Mouse (Mus musculus): ENCODE data around the gene Vmn1r165. TPM values are rescaled to one million over a fixed set of nuclear protein-coding genes. Genes with fewer than 3 reads are reported as not detected.
"Not testable (repeated sequence)": the region's sequence is repeated elsewhere in the genome, so short reads cannot be mapped to it uniquely, and the experiment has no call there.

The Vmn1r165 gene
- total RNA-seq (2014; fragmentation: Nextera tagmentation): not detected in 2 replicates
- not detected in 2 replicates for total RNA-seq (2017)

DNA sequence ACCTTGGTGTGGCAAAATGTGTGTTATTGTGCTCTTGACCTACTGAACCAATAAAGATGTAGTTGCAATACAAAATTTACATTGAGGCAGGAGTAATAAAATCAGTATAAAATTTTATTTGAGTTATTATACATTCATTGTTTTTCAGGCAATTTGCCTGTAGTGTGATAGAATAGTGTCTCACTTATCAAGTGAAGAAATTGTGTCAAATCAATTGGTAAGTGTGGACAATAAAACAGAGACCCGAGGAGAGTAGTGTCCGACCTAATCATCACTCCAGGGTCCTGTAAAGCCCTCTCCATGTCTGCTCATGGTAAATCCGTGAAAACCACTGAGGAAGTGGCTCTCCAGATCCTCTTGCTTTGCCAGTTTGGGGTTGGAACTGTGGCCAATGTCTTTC is at the start of gene Vmn1r165:
Gene Vmn1r165 (plus strand): TSS at position 301 of the 400 bp plus-strand sequence.
- ATAC-seq (replicated peaks; ENCODE audit: low FRiP score, low TSS enrichment, poor library complexity, severe bottlenecking): not testable (repeated sequence)

DNA sequence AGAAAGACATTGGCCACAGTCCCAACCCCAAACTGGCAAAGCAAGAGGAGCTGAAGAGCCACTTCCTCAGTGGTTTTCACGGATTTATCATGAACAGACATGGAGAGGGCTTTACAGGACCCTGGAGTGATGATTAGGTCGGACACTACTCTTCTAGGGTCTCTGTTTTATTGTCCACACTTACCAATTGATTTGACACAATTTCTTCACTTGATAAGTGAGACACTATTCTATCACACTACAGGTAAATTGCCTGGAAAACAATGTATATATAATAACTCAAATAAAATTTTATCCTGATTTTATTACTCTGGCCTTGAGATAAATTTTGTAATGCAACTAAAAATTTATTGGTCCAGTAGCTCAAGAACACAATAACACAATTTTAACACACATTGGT is 34.5 kb downstream of the Vmn1r165 start, which contains the start of gene Vmn1r166:
Gene Vmn1r166 (minus strand): TSS at position 101 of the 400 bp plus-strand sequence.
- ATAC-seq (replicated peaks; ENCODE audit: low FRiP score, low TSS enrichment, poor library complexity, severe bottlenecking): not testable (repeated sequence)

Other genes starting within 250 kb of the Vmn1r165 start
- gene Gm4214, start 232.7 kb upstream of the Vmn1r165 start, total RNA-seq (2014; fragmentation: Nextera tagmentation): not detected in 2 replicates
- not detected in 2 replicates for gene Gm4214, start 232.7 kb upstream of the Vmn1r165 start, total RNA-seq (2017)
- gene Gm4216, start 197.4 kb upstream of the Vmn1r165 start, total RNA-seq (2014; fragmentation: Nextera tagmentation): not detected in 2 replicates
- not detected in 2 replicates for gene Gm4216, start 197.4 kb upstream of the Vmn1r165 start, total RNA-seq (2017)
- not detected in 2 replicates for gene Vmn1r163, start 161.8 kb upstream of the Vmn1r165 start, total RNA-seq (2014; fragmentation: Nextera tagmentation)
- gene Vmn1r163, start 161.8 kb upstream of the Vmn1r165 start, total RNA-seq (2017): not detected in 2 replicates
- gene Gm8720, start 149.9 kb upstream of the Vmn1r165 start, total RNA-seq (2014; fragmentation: Nextera tagmentation): not detected in 2 replicates
- gene Gm8720, start 149.9 kb upstream of the Vmn1r165 start, total RNA-seq (2017): not detected in 2 replicates
- gene Gm10662, start 72.9 kb upstream of the Vmn1r165 start, total RNA-seq (2014; fragmentation: Nextera tagmentation): not detected in 2 replicates
- not detected in 2 replicates for gene Gm10662, start 72.9 kb upstream of the Vmn1r165 start, total RNA-seq (2017)
- gene Vmn1r166, start 34.4 kb downstream of the Vmn1r165 start, total RNA-seq (2014; fragmentation: Nextera tagmentation): not detected in 2 replicates
- not detected in 2 replicates for gene Vmn1r166, start 34.4 kb downstream of the Vmn1r165 start, total RNA-seq (2017)
- gene Gm6902, start 61.6 kb downstream of the Vmn1r165 start, total RNA-seq (2014; fragmentation: Nextera tagmentation): not detected in 2 replicates
- not detected in 2 replicates for gene Gm6902, start 61.6 kb downstream of the Vmn1r165 start, total RNA-seq (2017)
- not detected in 2 replicates for gene Nlrp4e, start 83.9 kb downstream of the Vmn1r165 start, total RNA-seq (2014; fragmentation: Nextera tagmentation)
- not detected in 2 replicates for gene Nlrp4e, start 83.9 kb downstream of the Vmn1r165 start, total RNA-seq (2017)
- not detected in 2 replicates for gene Nlrp5, start 168.6 kb downstream of the Vmn1r165 start, total RNA-seq (2014; fragmentation: Nextera tagmentation)
- not detected in 2 replicates for gene Nlrp5, start 168.6 kb downstream of the Vmn1r165 start, total RNA-seq (2017)

All from megakaryocyte-erythroid progenitor cell, adult 5-6 weeks (primary cell).